Mouse (Mus musculus): ENCODE data around the gene Atg2a. TPM values are rescaled to one million over a fixed set of nuclear protein-coding genes. Genes with fewer than 3 reads are reported as not detected.

Atg2a gene
- total and polyA plus RNA-seq, 2 experiments, result 9.1 to 32.3 TPM

- TF ChIP-seq POLR2A (IDR thresholded peaks at IDR 0.05; ENCODE audit: extremely low read depth, insufficient read depth, low read length), result peak; percentile 48; the same call in 1 of the 2 replicates
- TF ChIP-seq CTCF (IDR thresholded peaks at IDR 0.05; ENCODE audit: low read depth, low read length), result no peak
- Histone ChIP-seq H3K27ac (replicated peaks; ENCODE audit: insufficient read depth, low read depth, low read length) (peak overlapping the region; percentile 95), H3K79me2 (ENCODE audit: control insufficient read depth, insufficient read depth, low read length) (peaks cover 9% of the 10 kb centered on the region; the same call in 1 of the 2 replicates), H3K36me3 (ENCODE audit: control insufficient read depth, insufficient read depth, low read length) (peaks cover under 1% of the 10 kb centered on the region; the same call in 1 of the 2 replicates), H3K4me1 (ENCODE audit: control insufficient read depth, insufficient read depth, low read length) (peaks cover 28% of the 10 kb centered on the region), H3K9ac (ENCODE audit: low read depth, low read length) (peak overlapping the region; percentile 88), H3K4me3 (ENCODE audit: insufficient read depth, low read depth, low read length) (peak overlapping the region; percentile 60), H3K27me3 (ENCODE audit: control insufficient read depth, insufficient read depth, low read length) (no peaks in the 10 kb centered on the region)
- WGBS, result 17% methylated on average over 9 of the region's 9 CpGs
- peak; percentile 72 for DNase-seq (ENCODE audit: extremely low read depth, low read depth, low spot score)
Measured at GRCm38 (mm10) chr19:6264200-6264599, 22.7 kb downstream of the Atg2a start.

- peak; percentile 76 for DNase-seq (ENCODE audit: extremely low read depth, low read depth, low spot score)
- H3K79me2 ChIP-seq (ENCODE audit: control insufficient read depth, insufficient read depth, low read length), result peaks cover 9% of the 10 kb centered on the region; the same call in 1 of the 2 replicates
- H3K4me1 ChIP-seq (ENCODE audit: control insufficient read depth, insufficient read depth, low read length), result peaks cover 31% of the 10 kb centered on the region
- H3K27me3 ChIP-seq (ENCODE audit: control insufficient read depth, insufficient read depth, low read length), result no peaks in the 10 kb centered on the region
- TF ChIP-seq CTCF (IDR thresholded peaks at IDR 0.05; ENCODE audit: low read depth, low read length) (no peak), POLR2A (IDR thresholded peaks at IDR 0.05; ENCODE audit: extremely low read depth, insufficient read depth, low read length) (no peak)
- H3K27ac ChIP-seq (replicated peaks; ENCODE audit: insufficient read depth, low read depth, low read length), result peak overlapping the region; percentile 95
- peak overlapping the region; percentile 88 for H3K9ac ChIP-seq (ENCODE audit: low read depth, low read length)
- H3K36me3 ChIP-seq (ENCODE audit: control insufficient read depth, insufficient read depth, low read length), result no peaks in the 10 kb centered on the region
- 23% methylated on average over 8 of the region's 8 CpGs for WGBS
- H3K4me3 ChIP-seq (ENCODE audit: insufficient read depth, low read depth, low read length), result peak overlapping the region; percentile 60
Measured at GRCm38 (mm10) chr19:6264945-6265344, 23.5 kb downstream of the Atg2a start.

DNA sequence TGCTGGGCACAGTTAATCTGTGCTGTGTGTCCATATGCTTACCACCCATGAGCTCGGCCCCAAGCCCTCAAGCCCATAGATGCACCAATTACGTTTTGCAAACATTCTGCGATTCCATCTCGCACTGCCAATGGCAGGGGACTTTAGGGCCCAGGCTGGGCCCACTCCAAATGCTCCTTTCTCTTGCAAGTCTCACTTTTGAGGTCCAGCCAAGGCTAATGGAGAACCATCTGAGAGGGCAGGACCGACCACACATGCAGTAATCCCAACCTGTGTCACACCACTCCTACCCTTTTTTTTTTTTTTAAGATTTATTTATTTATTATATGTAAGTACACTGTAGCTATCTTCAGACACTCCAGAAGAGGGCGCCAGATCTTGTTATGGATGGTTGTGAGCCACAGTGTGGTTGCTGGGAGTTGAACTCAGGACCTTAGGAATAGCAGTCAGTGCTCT, 24.3 kb downstream of the Atg2a start:
- Histone ChIP-seq H3K79me2 (ENCODE audit: control insufficient read depth, insufficient read depth, low read length) (peaks cover 9% of the 10 kb centered on the region; the same call in 1 of the 2 replicates), H3K4me1 (ENCODE audit: control insufficient read depth, insufficient read depth, low read length) (peaks cover 38% of the 10 kb centered on the region), H3K27ac (replicated peaks; ENCODE audit: insufficient read depth, low read depth, low read length) (peak overlapping the region; percentile 95), H3K4me3 (ENCODE audit: insufficient read depth, low read depth, low read length) (peak overlapping the region; percentile 6; the same call in 1 of the 2 replicates), H3K9ac (ENCODE audit: low read depth, low read length) (peak overlapping the region; percentile 88; the same call in 1 of the 2 replicates), H3K27me3 (ENCODE audit: control insufficient read depth, insufficient read depth, low read length) (no peaks in the 10 kb centered on the region), H3K36me3 (ENCODE audit: control insufficient read depth, insufficient read depth, low read length) (no peaks in the 10 kb centered on the region)
- TF ChIP-seq POLR2A (IDR thresholded peaks at IDR 0.05; ENCODE audit: extremely low read depth, insufficient read depth, low read length), result no peak
- peak; percentile 2; the same call in 1 of the 2 replicates for TF ChIP-seq CTCF (IDR thresholded peaks at IDR 0.05; ENCODE audit: low read depth, low read length)
- DNase-seq (ENCODE audit: extremely low read depth, low read depth, low spot score), result peak; percentile 38
- 43% methylated on average over 6 of the region's 6 CpGs for WGBS

DNA sequence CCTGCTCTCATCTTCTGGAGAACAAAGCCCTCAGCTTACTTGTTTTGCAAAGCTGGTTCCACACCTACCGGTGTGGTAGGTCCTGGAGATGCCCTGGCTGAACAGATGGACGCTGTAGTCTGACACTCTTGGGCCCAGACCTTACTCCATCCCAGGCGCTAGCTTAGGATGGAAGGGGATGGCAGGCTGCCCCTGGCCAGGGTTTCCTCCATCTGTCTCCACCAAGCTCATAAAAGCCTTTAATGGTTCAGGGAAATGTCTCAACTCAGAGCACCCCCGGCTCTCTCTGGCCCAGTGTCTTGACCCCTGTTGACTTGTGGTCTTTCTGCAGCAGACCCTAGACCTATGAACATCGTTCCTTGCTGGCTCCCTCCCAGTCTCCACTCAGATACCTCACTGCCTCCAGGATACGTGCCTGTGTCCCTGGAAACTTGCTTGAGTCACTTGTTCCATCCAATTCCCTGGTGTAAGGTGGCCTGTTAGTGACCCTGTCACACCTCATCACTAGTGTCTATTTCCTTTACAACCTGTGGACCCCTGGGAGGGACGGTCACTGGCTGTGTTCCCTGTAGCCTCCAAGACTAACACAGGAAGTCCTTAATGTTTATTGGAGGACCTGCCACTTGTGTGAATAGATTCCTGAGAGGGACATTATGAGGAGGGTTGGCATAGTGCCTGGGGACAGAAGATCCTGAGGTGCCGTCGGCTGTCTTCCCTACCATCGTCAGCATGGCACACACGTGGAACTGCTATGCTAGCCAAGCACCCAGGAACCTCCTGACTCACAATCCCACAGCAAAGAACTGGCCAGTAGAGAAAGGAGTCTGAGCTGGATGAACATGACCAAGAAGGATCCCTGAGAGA, 26.1 kb downstream of the Atg2a start:
- peaks cover 45% of the 10 kb centered on the region for H3K4me1 ChIP-seq (ENCODE audit: control insufficient read depth, insufficient read depth, low read length)
- H3K4me3 ChIP-seq (ENCODE audit: insufficient read depth, low read depth, low read length), result no peak overlapping the region

DNA sequence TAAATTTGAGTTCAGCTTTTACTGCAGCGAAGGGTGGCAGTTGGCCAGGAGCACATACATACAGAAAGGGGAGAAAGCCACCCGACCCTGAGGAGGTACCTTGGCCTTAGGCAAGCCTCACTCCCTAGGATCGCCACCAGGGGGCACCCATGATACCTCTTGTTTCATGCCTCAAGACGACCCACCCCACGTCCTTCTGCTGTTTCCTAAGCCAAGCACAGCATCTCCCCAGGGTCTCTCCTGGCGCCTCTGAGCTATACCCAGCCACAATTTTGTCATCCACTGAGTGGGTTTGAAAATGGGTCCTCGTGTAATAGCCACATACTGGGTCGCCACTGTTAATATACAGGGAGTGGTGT, 26.7 kb downstream of the Atg2a start:
- Histone ChIP-seq H3K36me3 (ENCODE audit: control insufficient read depth, insufficient read depth, low read length) (no peaks in the 10 kb centered on the region), H3K4me3 (ENCODE audit: insufficient read depth, low read depth, low read length) (no peak overlapping the region), H3K9ac (ENCODE audit: low read depth, low read length) (peak overlapping the region; percentile 38), H3K27ac (replicated peaks; ENCODE audit: insufficient read depth, low read depth, low read length) (peak overlapping the region; percentile 85), H3K27me3 (ENCODE audit: control insufficient read depth, insufficient read depth, low read length) (no peaks in the 10 kb centered on the region), H3K4me1 (ENCODE audit: control insufficient read depth, insufficient read depth, low read length) (peaks cover 42% of the 10 kb centered on the region), H3K79me2 (ENCODE audit: control insufficient read depth, insufficient read depth, low read length) (peaks cover 9% of the 10 kb centered on the region; the same call in 1 of the 2 replicates)
- peak; percentile 78 for DNase-seq (ENCODE audit: extremely low read depth, low read depth, low spot score)
- peak; percentile 96 for TF ChIP-seq CTCF (IDR thresholded peaks at IDR 0.05; ENCODE audit: low read depth, low read length)
- peak; percentile 22; the same call in 1 of the 2 replicates for TF ChIP-seq POLR2A (IDR thresholded peaks at IDR 0.05; ENCODE audit: extremely low read depth, insufficient read depth, low read length)
- 4% methylated on average over 8 of the region's 8 CpGs for WGBS

More for the DNA sequence above, 26.1 kb downstream of the Atg2a start:
- DNase-seq (ENCODE audit: extremely low read depth, low read depth, low spot score), result peak; percentile 78
- Histone ChIP-seq H3K27ac (replicated peaks; ENCODE audit: insufficient read depth, low read depth, low read length) (peak overlapping the region; percentile 85), H3K27me3 (ENCODE audit: control insufficient read depth, insufficient read depth, low read length) (no peaks in the 10 kb centered on the region), H3K36me3 (ENCODE audit: control insufficient read depth, insufficient read depth, low read length) (no peaks in the 10 kb centered on the region), H3K79me2 (ENCODE audit: control insufficient read depth, insufficient read depth, low read length) (peaks cover 9% of the 10 kb centered on the region; the same call in 1 of the 2 replicates), H3K9ac (ENCODE audit: low read depth, low read length) (peak overlapping the region; percentile 2; the same call in 1 of the 2 replicates)
- 0 out of 2 replicates have a peak, but pooled peaks have one; percentile 20 for TF ChIP-seq POLR2A (IDR thresholded peaks at IDR 0.05; ENCODE audit: extremely low read depth, insufficient read depth, low read length)
- no peak; the same call in 1 of the 2 replicates for TF ChIP-seq CTCF (IDR thresholded peaks at IDR 0.05; ENCODE audit: low read depth, low read length)
- WGBS, result 27% methylated on average over 11 of the region's 11 CpGs

All from liver, adult 2 months (tissue).